Mouse (Mus musculus) intestine, embryonic 14.5 days (tissue): ENCODE results near the gene Tmbim1. TPM values are rescaled to one million over a fixed set of nuclear protein-coding genes. Genes with fewer than 3 reads are reported as not detected.

Source experiments
- ATAC-seq: fragments of 200-750 bp; cut with Nextera tagmentation; replicated peaks from 2 replicates; pipeline ENCODE4 v1.8.0; 2017; ENCODE audit warnings: low read depth, moderate number of reproducible peaks, moderate TSS enrichment, moderate library complexity; ENCODE audit not compliant: low FRiP score, low TSS enrichment
- DNase-seq: peaks from one replicate; pipeline ENCODE4 v3.0.0-alpha.2; 2018; ENCODE audit warnings: low spot score
- H3K27ac ChIP-seq: fragments of 300-500 bp; sonication (generic); 2 replicates; pipeline ENCODE4 v1.5.1; 2014; ENCODE audit warnings: low read depth, mild to moderate bottlenecking, control low read depth
- H3K27me3 ChIP-seq: fragments of 300-500 bp; sonication (generic); replicated peaks from 2 replicates; pipeline ENCODE4 v1.6.1; 2014; ENCODE audit warnings: low read length, control low read depth; ENCODE audit not compliant: control insufficient read depth, insufficient read depth
- H3K36me3 ChIP-seq: fragments of 300-500 bp; sonication (generic); 2 replicates; pipeline ENCODE4 v1.6.1; 2014; ENCODE audit warnings: low read length, control low read depth; ENCODE audit not compliant: control insufficient read depth, insufficient read depth
- H3K4me1 ChIP-seq: fragments of 300-500 bp; sonication (generic); replicated peaks from 2 replicates; pipeline ENCODE4 v1.6.1; 2014; ENCODE audit warnings: low read length, control low read depth, mixed read lengths; ENCODE audit not compliant: control insufficient read depth, insufficient read depth
- H3K4me2 ChIP-seq: fragments of 300-500 bp; sonication (generic); 2 replicates; pipeline ENCODE4 v1.6.1; 2014; ENCODE audit warnings: low read length
- H3K4me3 ChIP-seq: fragments of 300-500 bp; sonication (generic); 2 replicates; pipeline ENCODE4 v1.5.1; 2014; ENCODE audit warnings: low read depth, low read length, control low read depth, mixed read lengths
- H3K9ac ChIP-seq: fragments of 300-500 bp; sonication (generic); 2 replicates; pipeline ENCODE4 v1.6.1; 2014; ENCODE audit warnings: mild to moderate bottlenecking, low read length
- H3K9me3 ChIP-seq: fragments of 300-500 bp; sonication (generic); 2 replicates; pipeline ENCODE4 v1.6.1; 2016; ENCODE audit warnings: low read length, control low read depth; ENCODE audit not compliant: control insufficient read depth
- WGBS: fragments of 180-500 bp; shearing (Covaris S2); extraction: QIAGEN DNeasy Blood & Tissue Kit; methylation state at CpG from one replicate; pipeline ENCODE4 v1.1.7; 2014; 5-methylcytosine and 5-hydroxymethylcytosine counted together
- polyA plus RNA-seq: library from polyadenylated mRNA; unstranded; fragments of >200 nt; fragmentation: Nextera tagmentation; extraction: Ambion mirVana; gene quantifications from 2 replicates; pipeline ENCODE4 v1.2.1, GENCODE M21; 2014

Tmbim1 gene
- polyA plus RNA-seq, 1 experiment from 2014 or later, result 42.6 TPM

GRCm38 (mm10) chr1:74302835-74303234, 2.6 kb downstream of the Tmbim1 start:
- peaks cover 30% of the 10 kb centered on the region for H3K4me1 ChIP-seq
- DNase-seq, result no peak
- no peak overlapping the region for H3K27ac ChIP-seq
- peak overlapping the region; percentile 66 for H3K4me2 ChIP-seq
- H3K9me3 ChIP-seq, result no peaks in the 10 kb centered on the region
- H3K9ac ChIP-seq, result peak overlapping the region; percentile 62; the same call in 1 of the 2 replicates
- 74% methylated on average over 2 of the region's 2 CpGs for WGBS
- H3K36me3 ChIP-seq, result no peaks in the 10 kb centered on the region
- H3K4me3 ChIP-seq, result peak overlapping the region; percentile 79; the same call in 1 of the 2 replicates
- no peak for ATAC-seq
- H3K27me3 ChIP-seq, result no peaks in the 10 kb centered on the region

- ATAC-seq (no peak), DNase-seq (no peak)
- Histone ChIP-seq H3K9ac (no peak overlapping the region), H3K4me1 (peaks cover 36% of the 10 kb centered on the region), H3K27me3 (no peaks in the 10 kb centered on the region), H3K36me3 (no peaks in the 10 kb centered on the region), H3K4me3 (no peak overlapping the region), H3K9me3 (no peaks in the 10 kb centered on the region), H3K4me2 (peak overlapping the region; percentile 66; the same call in 1 of the 2 replicates), H3K27ac (no peak overlapping the region)
- whole genome bisulfite sequencing, result 81% methylated on average over 7 of the region's 7 CpGs
Measured at GRCm38 (mm10) chr1:74302229-74302628, 3.2 kb downstream of the Tmbim1 start.

- Histone ChIP-seq H3K4me2 (no peak overlapping the region), H3K4me1 (peaks cover 53% of the 10 kb centered on the region), H3K27me3 (no peaks in the 10 kb centered on the region), H3K36me3 (no peaks in the 10 kb centered on the region), H3K27ac (no peak overlapping the region), H3K9me3 (no peaks in the 10 kb centered on the region), H3K4me3 (no peak overlapping the region), H3K9ac (no peak overlapping the region)
- DNase-seq, result no peak
- no peak for ATAC-seq
- 74% methylated on average over 6 of the region's 6 CpGs for WGBS
Measured at GRCm38 (mm10) chr1:74300347-74301110, 4.9 kb downstream of the Tmbim1 start.

GRCm38 (mm10) chr1:74298996-74299395, 6.4 kb downstream of the Tmbim1 start:
- H3K27ac ChIP-seq, result no peak overlapping the region
- no peak overlapping the region for H3K4me3 ChIP-seq
- H3K9ac ChIP-seq, result no peak overlapping the region
- DNase-seq (no peak), ATAC-seq (no peak)
- H3K4me2 ChIP-seq, result no peak overlapping the region
- 0 out of 2 replicates have a peak, but pooled peaks cover 5% of the 10 kb centered on the region for H3K36me3 ChIP-seq
- H3K9me3 ChIP-seq, result no peaks in the 10 kb centered on the region
- H3K4me1 ChIP-seq, result peaks cover 62% of the 10 kb centered on the region
- no peaks in the 10 kb centered on the region for H3K27me3 ChIP-seq
- 71% methylated on average over 5 of the region's 5 CpGs for WGBS

GRCm38 (mm10) chr1:74298157-74298750, 7.2 kb downstream of the Tmbim1 start:
- H3K4me1 ChIP-seq, result peaks cover 70% of the 10 kb centered on the region
- H3K9me3 ChIP-seq, result no peaks in the 10 kb centered on the region
- no peak overlapping the region for H3K4me3 ChIP-seq
- H3K4me2 ChIP-seq, result no peak overlapping the region
- ATAC-seq (no peak), DNase-seq (no peak)
- H3K27me3 ChIP-seq, result no peaks in the 10 kb centered on the region
- 82% methylated on average over 5 of the region's 5 CpGs for WGBS
- no peak overlapping the region for H3K9ac ChIP-seq
- H3K36me3 ChIP-seq, result peaks cover 12% of the 10 kb centered on the region
- H3K27ac ChIP-seq, result 0 out of 2 replicates have a peak overlapping the region, but pooled peaks have one; percentile 23

- ATAC-seq (no peak), DNase-seq (no peak)
- Histone ChIP-seq H3K4me2 (peak overlapping the region; percentile 48; the same call in 1 of the 2 replicates), H3K4me3 (no peak overlapping the region), H3K9me3 (no peaks in the 10 kb centered on the region), H3K4me1 (peaks cover 65% of the 10 kb centered on the region), H3K9ac (no peak overlapping the region), H3K27ac (peak overlapping the region; percentile 96), H3K36me3 (peaks cover 22% of the 10 kb centered on the region), H3K27me3 (no peaks in the 10 kb centered on the region)
- 45% methylated on average over 3 of the region's 3 CpGs for WGBS
Measured at GRCm38 (mm10) chr1:74297269-74297668, 8.2 kb downstream of the Tmbim1 start.

GRCm38 (mm10) chr1:74296477-74296876, 8.9 kb downstream of the Tmbim1 start:
- H3K4me3 ChIP-seq, result no peak overlapping the region
- H3K9ac ChIP-seq, result no peak overlapping the region
- peak overlapping the region; percentile 48 for H3K4me2 ChIP-seq
- no peak for ATAC-seq
- peak; percentile 70 for DNase-seq
- H3K27me3 ChIP-seq, result no peaks in the 10 kb centered on the region
- 15% methylated on average over 6 of the region's 6 CpGs for WGBS
- no peaks in the 10 kb centered on the region for H3K9me3 ChIP-seq
- H3K27ac ChIP-seq, result peak overlapping the region; percentile 96
- H3K36me3 ChIP-seq, result peaks cover 30% of the 10 kb centered on the region
- peaks cover 65% of the 10 kb centered on the region for H3K4me1 ChIP-seq

- H3K4me1 ChIP-seq, result peaks cover 65% of the 10 kb centered on the region
- H3K9ac ChIP-seq, result peak overlapping the region; percentile 30; the same call in 1 of the 2 replicates
- peak overlapping the region; percentile 48 for H3K4me2 ChIP-seq
- peaks cover 37% of the 10 kb centered on the region for H3K36me3 ChIP-seq
- WGBS, result 5% methylated on average over 9 of the region's 9 CpGs
- H3K4me3 ChIP-seq, result peak overlapping the region; percentile 6; the same call in 1 of the 2 replicates
- peak; percentile 87 for DNase-seq
- H3K27ac ChIP-seq, result peak overlapping the region; percentile 96
- peak; percentile 87 for ATAC-seq
- H3K27me3 ChIP-seq, result no peaks in the 10 kb centered on the region
- H3K9me3 ChIP-seq, result no peaks in the 10 kb centered on the region
Measured at GRCm38 (mm10) chr1:74295456-74296171, 9.8 kb downstream of the Tmbim1 start.
